Mouse (Mus musculus) heart, adult 2 months (tissue): Measurements from ENCODE around the gene Agap1.

Source experiments
- CTCF ChIP-seq: fragments of 200-600 bp; IDR thresholded peaks from 2 replicates; pipeline ENCODE4 v1.8.1; 2022; ENCODE audit warnings: antibody characterized with exemption, mild to moderate bottlenecking, moderate library complexity
- EP300 ChIP-seq: fragments of 200-500 bp; IDR thresholded peaks from 2 replicates; pipeline ENCODE4 v1.6.1; 2011; ENCODE audit warnings: low read depth, low read length, control low read depth; ENCODE audit not compliant: insufficient read depth

GRCm38 (mm10) chr1:89594999-89595398 lies 140.4 kb downstream of the Agap1 start:
- TF ChIP-seq CTCF (no peak), EP300 (no peak)
